Mouse (Mus musculus) embryonic facial prominence, embryonic 14.5 days (tissue): ENCODE data around the gene Cbx5. TPM values are rescaled to one million over a fixed set of nuclear protein-coding genes. Genes with fewer than 3 reads are reported as not detected.

Experiments used
- ATAC-seq: fragments of 200-750 bp; cut with Nextera tagmentation; 2 replicates; pipeline ENCODE4 v1.8.0; 2017; ENCODE audit warnings: low read depth, moderate number of reproducible peaks, moderate TSS enrichment
- DNase-seq: peaks from one replicate; pipeline ENCODE4 v3.0.0-alpha.2; 2015; ENCODE audit warnings: low spot score
- H3K27ac ChIP-seq: fragments of 300-500 bp; sonication (generic); replicated peaks from 2 replicates; pipeline ENCODE4 v1.5.1; 2014; ENCODE audit warnings: low read depth, mild to moderate bottlenecking, low read length, moderate library complexity
- H3K27me3 ChIP-seq: fragments of 300-500 bp; sonication (generic); replicated peaks from 2 replicates; pipeline ENCODE4 v1.6.1; 2014; ENCODE audit warnings: low read length; ENCODE audit not compliant: control insufficient read depth, insufficient read depth
- H3K36me3 ChIP-seq: fragments of 300-500 bp; sonication (generic); 2 replicates; pipeline ENCODE4 v1.6.1; 2014; ENCODE audit warnings: low read length, mixed read lengths; ENCODE audit not compliant: control insufficient read depth, insufficient read depth
- H3K4me1 ChIP-seq: fragments of 300-500 bp; sonication (generic); 2 replicates; pipeline ENCODE4 v1.6.1; 2014; ENCODE audit warnings: antibody characterized with exemption, low read length; ENCODE audit not compliant: control insufficient read depth, insufficient read depth
- H3K4me2 ChIP-seq: fragments of 300-500 bp; sonication (generic); 2 replicates; pipeline ENCODE4 v1.6.1; 2014; ENCODE audit warnings: low read depth, mild to moderate bottlenecking, low read length, moderate library complexity, mixed read lengths
- H3K4me3 ChIP-seq: fragments of 300-500 bp; sonication (generic); 2 replicates; pipeline ENCODE4 v1.5.1; 2014; ENCODE audit warnings: low read depth, mild to moderate bottlenecking, low read length
- H3K9ac ChIP-seq: fragments of 300-500 bp; sonication (generic); 2 replicates; pipeline ENCODE4 v1.6.1; 2014; ENCODE audit warnings: low read depth, mild to moderate bottlenecking, low read length, moderate library complexity, mixed read lengths
- H3K9me3 ChIP-seq: fragments of 300-500 bp; sonication (generic); 2 replicates; pipeline ENCODE4 v1.6.1; 2016; ENCODE audit warnings: low read length; ENCODE audit not compliant: control insufficient read depth
- WGBS: fragments of 180-500 bp; shearing (Covaris S2); extraction: QIAGEN DNeasy Blood & Tissue Kit; methylation state at CpG from one replicate; pipeline ENCODE4 v1.1.7; 2014; 5-methylcytosine and 5-hydroxymethylcytosine counted together
- polyA plus RNA-seq: library from polyadenylated mRNA; unstranded; fragments of >200 nt; fragmentation: Nextera tagmentation; extraction: Ambion mirVana; gene quantifications from 2 replicates; pipeline ENCODE4 v1.2.1, GENCODE M21; 2014

Cbx5 gene
- polyA plus RNA-seq, 1 experiment from 2014 or later: 112 TPM

- H3K36me3 ChIP-seq: no peaks in the 10 kb centered on the region
- peak; percentile 80 for ATAC-seq
- H3K4me2 ChIP-seq: no peak overlapping the region
- peak; percentile 72 for DNase-seq
- H3K27me3 ChIP-seq: peaks cover 7% of the 10 kb centered on the region; the same call in 1 of the 2 replicates
- no peak overlapping the region for H3K4me3 ChIP-seq
- 26% methylated on average over 29 of the region's 32 CpGs for WGBS
- H3K27ac ChIP-seq: no peak overlapping the region
- H3K4me1 ChIP-seq: no peaks in the 10 kb centered on the region
- H3K9me3 ChIP-seq: no peaks in the 10 kb centered on the region
- no peak overlapping the region for H3K9ac ChIP-seq
These were observed 84.0 kb downstream of the Cbx5 start for GRCm38 (mm10) chr15:103155366-103156321.

- 86% methylated on average over 4 of the region's 4 CpGs for WGBS
- Histone ChIP-seq H3K27ac (no peak overlapping the region), H3K4me1 (no peaks in the 10 kb centered on the region), H3K9ac (no peak overlapping the region), H3K27me3 (peaks cover 21% of the 10 kb centered on the region), H3K36me3 (no peaks in the 10 kb centered on the region), H3K4me3 (no peak overlapping the region), H3K9me3 (no peaks in the 10 kb centered on the region), H3K4me2 (no peak overlapping the region)
- no peak for DNase-seq
- ATAC-seq: no peak
These were observed 86.6 kb downstream of the Cbx5 start for GRCm38 (mm10) chr15:103152890-103153610.

GRCm38 (mm10) chr15:103152371-103152770 is 87.2 kb downstream of the Cbx5 start:
- Histone ChIP-seq H3K4me3 (no peak overlapping the region), H3K4me2 (no peak overlapping the region), H3K36me3 (no peaks in the 10 kb centered on the region), H3K4me1 (no peaks in the 10 kb centered on the region), H3K9me3 (no peaks in the 10 kb centered on the region), H3K27ac (no peak overlapping the region), H3K9ac (no peak overlapping the region), H3K27me3 (peaks cover 27% of the 10 kb centered on the region)
- DNase-seq (no peak), ATAC-seq (no peak)
- 84% methylated on average over 3 of the region's 3 CpGs for WGBS

- H3K27ac ChIP-seq: no peak overlapping the region
- H3K36me3 ChIP-seq: no peaks in the 10 kb centered on the region
- peaks cover 8% of the 10 kb centered on the region; the same call in 1 of the 2 replicates for H3K4me1 ChIP-seq
- H3K4me2 ChIP-seq: no peak overlapping the region
- ATAC-seq: peak; percentile 9; the same call in 1 of the 2 replicates
- no peaks in the 10 kb centered on the region for H3K9me3 ChIP-seq
- H3K27me3 ChIP-seq: peaks cover 65% of the 10 kb centered on the region
- WGBS: 42% methylated on average over 9 of the region's 9 CpGs
- H3K9ac ChIP-seq: no peak overlapping the region
- no peak for DNase-seq
- H3K4me3 ChIP-seq: no peak overlapping the region
These were observed 91.8 kb downstream of the Cbx5 start for GRCm38 (mm10) chr15:103147779-103148178.

GRCm38 (mm10) chr15:103147422-103147690 is 92.3 kb downstream of the Cbx5 start:
- Histone ChIP-seq H3K27me3 (peaks cover 65% of the 10 kb centered on the region), H3K4me1 (peaks cover 8% of the 10 kb centered on the region; the same call in 1 of the 2 replicates), H3K4me3 (no peak overlapping the region), H3K9ac (no peak overlapping the region), H3K36me3 (no peaks in the 10 kb centered on the region), H3K4me2 (peak overlapping the region; percentile 91), H3K9me3 (no peaks in the 10 kb centered on the region), H3K27ac (no peak overlapping the region)
- WGBS: 25% methylated on average over 3 of the region's 3 CpGs
- DNase-seq: no peak
- ATAC-seq: no peak

GRCm38 (mm10) chr15:103146627-103147421 is 92.8 kb downstream of the Cbx5 start:
- Histone ChIP-seq H3K4me2 (peak overlapping the region; percentile 91), H3K4me3 (peak overlapping the region; percentile 50), H3K36me3 (no peaks in the 10 kb centered on the region), H3K4me1 (peaks cover 8% of the 10 kb centered on the region; the same call in 1 of the 2 replicates), H3K27me3 (peaks cover 65% of the 10 kb centered on the region), H3K9ac (peak overlapping the region; percentile 55), H3K27ac (no peak overlapping the region), H3K9me3 (no peaks in the 10 kb centered on the region)
- DNase-seq: peak; percentile 46
- peak; percentile 30; the same call in 1 of the 2 replicates for ATAC-seq
- WGBS: under 1% methylated on average over 25 of the region's 57 CpGs

GRCm38 (mm10) chr15:103145635-103146299 is 93.8 kb downstream of the Cbx5 start:
- Histone ChIP-seq H3K9me3 (no peaks in the 10 kb centered on the region), H3K36me3 (no peaks in the 10 kb centered on the region), H3K4me1 (peaks cover 8% of the 10 kb centered on the region; the same call in 1 of the 2 replicates), H3K27ac (no peak overlapping the region), H3K4me3 (no peak overlapping the region), H3K9ac (no peak overlapping the region; the same call in 1 of the 2 replicates), H3K4me2 (no peak overlapping the region), H3K27me3 (peaks cover 65% of the 10 kb centered on the region)
- WGBS: 52% methylated on average over 11 of the region's 11 CpGs
- no peak for DNase-seq
- ATAC-seq: no peak

- Histone ChIP-seq H3K36me3 (no peaks in the 10 kb centered on the region), H3K4me2 (no peak overlapping the region), H3K27me3 (peaks cover 70% of the 10 kb centered on the region), H3K9ac (no peak overlapping the region), H3K27ac (no peak overlapping the region), H3K4me1 (peaks cover 8% of the 10 kb centered on the region; the same call in 1 of the 2 replicates), H3K9me3 (no peaks in the 10 kb centered on the region), H3K4me3 (no peak overlapping the region)
- 37% methylated on average over 3 of the region's 3 CpGs for WGBS
- no peak for DNase-seq
- ATAC-seq: no peak
These were observed 95.4 kb downstream of the Cbx5 start for GRCm38 (mm10) chr15:103144176-103144575.
